Comparison of ENCODE assay signal across 8 mouse cellular contexts in genomic region chr9:97449316-97450050, GRCm38 (mm10).
DNase-seq lines count a peak whose midpoint lies in the region.

No protein-coding gene starts in this region.

- intact Hi-C loops in left cerebral cortex, postnatal 4 days (cut with DNase I), result no loop called here
- intact Hi-C loops in left cerebral cortex, postnatal 36 days (cut with DNase I), result no loop called here
- intact Hi-C loops in heart, postnatal 36 days (cut with DNase I), result no loop called here

- DNase-seq in adrenal gland, postnatal 14 days, result peak; percentile 42
- DNase-seq in adrenal gland, adult 8-10 months, result no peak
- DNase-seq in left cerebral cortex, postnatal 4 days, result peak; percentile 71
- DNase-seq in left cerebral cortex, postnatal 36 days (ENCODE audit: low spot score in 2 of 2), result no peak
- peak; percentile 29 to 39 for DNase-seq in heart, postnatal 36 days
- peak; percentile 13 for DNase-seq in skeletal muscle tissue, adult 2 months (ENCODE audit: low read depth, low spot score)
- no peak for DNase-seq in natural killer cell, adult 2 months (ENCODE audit: low spot score in 2 of 2)
- no peak for DNase-seq in thymus, postnatal 4 days

Comparison
In these comparisons a context has a peak if more than half of its experiments do, and no peak if none do; other contexts are left out.
1. DNase-seq: peak in adrenal gland, postnatal 14 days (single experiment), left cerebral cortex, postnatal 4 days (single experiment), heart, postnatal 36 days (2 of 2) and skeletal muscle tissue, adult 2 months (single experiment); none in adrenal gland, adult 8-10 months (single experiment), left cerebral cortex, postnatal 36 days (0 of 2), natural killer cell, adult 2 months (0 of 2) and thymus, postnatal 4 days (single experiment).